Mouse (Mus musculus): Measurements from ENCODE around the gene Gcc2.
A peak's percentile ranks its signal among the peaks of the same experiment; 100 is the strongest.
"Not testable (repeated sequence)": the region's sequence is repeated elsewhere in the genome, so short reads cannot be mapped to it uniquely, and the experiment has no call there.

The Gcc2 gene

GRCm38 (mm10) chr10:58323028-58323991 is 68.0 kb downstream of the Gcc2 start, which contains the start of gene Lims1:
Lims1 (plus strand) TSS chr10:58323466.
- peak; percentile 91 to 94 for DNase-seq

GRCm38 (mm10) chr10:58326271-58326670 is 71.0 kb downstream of the Gcc2 start:
- DNase-seq = no peak

GRCm38 (mm10) chr10:58327836-58328235 is 72.5 kb downstream of the Gcc2 start:
- DNase-seq = not testable (repeated sequence)

- no peak for DNase-seq
These were observed 73.3 kb downstream of the Gcc2 start for GRCm38 (mm10) chr10:58328517-58329108.

GRCm38 (mm10) chr10:58330635-58331034 is 75.3 kb downstream of the Gcc2 start:
- DNase-seq = no peak

GRCm38 (mm10) chr10:58331741-58332140 is 76.4 kb downstream of the Gcc2 start:
- DNase-seq = no peak

- DNase-seq = no peak
These were observed 78.1 kb downstream of the Gcc2 start for GRCm38 (mm10) chr10:58333414-58333813.

GRCm38 (mm10) chr10:58336156-58336555 is 80.9 kb downstream of the Gcc2 start:
- DNase-seq = no peak

GRCm38 (mm10) chr10:58337091-58337490 is 81.8 kb downstream of the Gcc2 start:
- not testable (repeated sequence) for DNase-seq

- DNase-seq = no peak
These were observed 83.3 kb downstream of the Gcc2 start for GRCm38 (mm10) chr10:58338590-58338989.

GRCm38 (mm10) chr10:58341685-58342084 is 86.4 kb downstream of the Gcc2 start:
- no peak for DNase-seq

- no peak for DNase-seq
These were observed 86.9 kb downstream of the Gcc2 start for GRCm38 (mm10) chr10:58342199-58342598.

- no peak for DNase-seq
These were observed 88.3 kb downstream of the Gcc2 start for GRCm38 (mm10) chr10:58343552-58343951.

- no peak for DNase-seq
These were observed 95.3 kb downstream of the Gcc2 start for GRCm38 (mm10) chr10:58350600-58350999.

GRCm38 (mm10) chr10:58351670-58352069 is 96.4 kb downstream of the Gcc2 start:
- no peak for DNase-seq

- no peak for DNase-seq
These were observed 97.1 kb downstream of the Gcc2 start for GRCm38 (mm10) chr10:58352364-58352763.

- DNase-seq = no peak
These were observed 99.3 kb downstream of the Gcc2 start for GRCm38 (mm10) chr10:58354561-58354960.

Data from thymus, adult 18-20 months (tissue).